Mouse (Mus musculus) cortical plate, adult 2 months (tissue): Measurements from ENCODE around the gene Ablim1. TPM values are rescaled to one million over a fixed set of nuclear protein-coding genes. Genes with fewer than 3 reads are reported as not detected.
A peak's percentile ranks its signal among the peaks of the same experiment; 100 is the strongest.

Experiments
- H3K27ac ChIP-seq: fragments of 200-500 bp; 2 replicates; pipeline ENCODE4 v1.5.1; 2012; ENCODE audit warnings: low read length, control low read depth, inconsistent platforms; ENCODE audit not compliant: insufficient read depth
- H3K4me1 ChIP-seq: fragments of 200-500 bp; 2 replicates; pipeline ENCODE4 v1.6.1; 2011; ENCODE audit warnings: low read length; ENCODE audit not compliant: control insufficient read depth, insufficient read depth
- H3K4me3 ChIP-seq: fragments of 200-500 bp; 2 replicates; pipeline ENCODE4 v1.5.1; 2011; ENCODE audit warnings: mild to moderate bottlenecking, low read length, control low read depth; ENCODE audit not compliant: insufficient read depth
- CTCF ChIP-seq: fragments of 200-500 bp; IDR thresholded peaks from 2 replicates; pipeline ENCODE4 v1.5.1; 2011; ENCODE audit warnings: mild to moderate bottlenecking, control low read depth, low read length; ENCODE audit not compliant: insufficient read depth; ENCODE audit errors: extremely low read depth
- POLR2A ChIP-seq: fragments of 200-500 bp; IDR thresholded peaks from 2 replicates; pipeline ENCODE4 v1.6.1; 2011; ENCODE audit warnings: mild to moderate bottlenecking, low read length, control low read depth; ENCODE audit not compliant: insufficient read depth; ENCODE audit errors: extremely low read depth
- polyA plus RNA-seq: library from polyadenylated mRNA; depleted of rRNA; stranded (reverse); fragments of >200 nt; gene quantifications from 2 replicates; pipeline ENCODE4 v1.2.3, GENCODE M21; 2012

Ablim1 gene
- polyA plus RNA-seq, 1 experiment, result 50.0 TPM

GRCm38 (mm10) chr19:57238461-57238860 is 76.3 kb downstream of the Ablim1 start:
- no peak for TF ChIP-seq POLR2A
- no peak for TF ChIP-seq CTCF
- no peak overlapping the region for H3K27ac ChIP-seq
- peaks cover 9% of the 10 kb centered on the region for H3K4me1 ChIP-seq
- peak overlapping the region; percentile 16 for H3K4me3 ChIP-seq

DNA sequence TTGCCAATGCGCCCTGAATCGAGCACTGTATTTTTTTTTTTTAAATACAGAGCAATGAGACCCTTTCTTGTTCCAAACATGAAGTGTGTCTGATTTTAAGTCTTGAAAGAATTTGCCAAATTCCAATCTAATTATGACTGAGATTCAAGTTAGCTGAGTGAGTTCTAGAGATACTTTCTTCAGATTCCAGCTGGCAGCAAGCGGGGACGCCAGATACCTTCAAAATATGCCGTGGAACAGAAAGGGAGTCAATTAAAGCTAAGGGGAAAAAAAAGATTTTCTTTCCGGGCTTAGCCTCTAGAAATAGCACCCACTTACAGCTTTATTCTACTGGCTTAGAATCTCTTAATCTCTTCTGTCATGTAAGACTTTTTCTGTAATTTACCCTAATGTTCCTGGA is 77.2 kb downstream of the Ablim1 start:
- H3K4me3 ChIP-seq, result 0 out of 2 replicates have a peak overlapping the region, but pooled peaks have one; percentile 16
- H3K27ac ChIP-seq, result no peak overlapping the region
- TF ChIP-seq CTCF, result no peak
- no peak for TF ChIP-seq POLR2A
- H3K4me1 ChIP-seq, result peaks cover 9% of the 10 kb centered on the region

GRCm38 (mm10) chr19:57236647-57237046 is 78.1 kb downstream of the Ablim1 start:
- peak; percentile 37; the same call in 1 of the 2 replicates for TF ChIP-seq POLR2A
- TF ChIP-seq CTCF, result no peak
- Histone ChIP-seq H3K4me3 (no peak overlapping the region), H3K4me1 (peaks cover 9% of the 10 kb centered on the region), H3K27ac (no peak overlapping the region)

DNA sequence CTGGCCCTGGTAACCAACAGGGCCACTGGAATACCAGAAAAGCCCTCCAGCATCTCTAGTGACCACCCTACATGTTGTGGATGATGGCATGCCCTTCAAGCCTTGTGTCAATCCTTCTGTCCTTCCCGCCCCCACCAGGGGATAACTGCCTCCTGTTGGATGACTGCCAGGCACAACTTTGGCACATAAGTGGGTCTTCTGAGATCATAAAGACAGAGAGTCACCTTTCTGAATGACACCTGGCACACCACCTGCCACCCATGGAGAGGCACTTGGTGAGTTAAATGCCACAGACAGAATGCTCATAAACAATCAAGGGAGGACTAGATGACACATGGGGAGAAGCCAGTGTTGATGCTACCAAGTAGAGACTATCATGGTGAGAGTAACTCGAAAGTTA is 78.8 kb downstream of the Ablim1 start:
- no peak overlapping the region for H3K27ac ChIP-seq
- H3K4me1 ChIP-seq, result peaks cover 9% of the 10 kb centered on the region
- TF ChIP-seq CTCF (no peak), POLR2A (no peak)
- no peak overlapping the region for H3K4me3 ChIP-seq

DNA sequence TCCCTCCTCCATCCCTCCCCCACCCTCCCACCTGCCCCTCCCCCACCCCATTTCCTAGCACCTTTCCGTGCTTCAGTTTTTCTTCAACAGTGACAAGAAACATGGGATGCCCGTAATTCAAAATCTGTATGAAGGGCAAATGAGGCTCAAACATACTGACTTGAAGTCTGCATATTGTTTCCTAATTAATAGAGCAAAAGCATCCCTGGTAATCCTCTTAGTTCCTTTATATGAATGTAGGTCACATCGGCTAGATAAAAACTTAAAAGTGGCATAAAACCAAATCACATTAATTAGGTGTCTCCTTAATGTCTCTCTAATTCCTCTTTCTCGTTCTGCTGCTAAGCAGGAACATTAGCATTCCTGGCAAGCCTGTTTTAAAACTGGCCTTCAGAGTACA is 83.7 kb downstream of the Ablim1 start:
- Histone ChIP-seq H3K4me1 (no peaks in the 10 kb centered on the region), H3K4me3 (no peak overlapping the region), H3K27ac (no peak overlapping the region)
- TF ChIP-seq CTCF (no peak), POLR2A (no peak)

DNA sequence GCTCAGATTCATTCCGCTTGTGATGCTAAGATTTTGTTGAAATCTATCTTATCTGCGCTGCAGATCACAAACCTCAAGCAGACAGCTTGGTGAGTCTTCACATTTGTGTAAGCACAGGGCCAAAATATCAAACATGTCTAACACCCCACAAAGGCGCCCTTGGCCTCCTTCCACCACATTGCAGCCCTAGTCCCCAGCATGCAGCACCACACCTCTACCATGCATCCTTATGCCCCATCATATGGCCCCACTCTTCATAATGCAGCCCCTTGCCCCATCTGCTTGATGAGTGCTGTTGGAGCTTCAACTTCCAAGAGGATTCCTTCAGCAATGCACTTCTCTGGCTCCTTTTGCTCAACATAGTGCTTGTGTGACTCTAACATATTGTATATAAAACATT is 85.6 kb downstream of the Ablim1 start:
- Histone ChIP-seq H3K4me3 (no peak overlapping the region), H3K4me1 (no peaks in the 10 kb centered on the region), H3K27ac (no peak overlapping the region)
- no peak for TF ChIP-seq CTCF
- TF ChIP-seq POLR2A, result no peak

- no peaks in the 10 kb centered on the region for H3K4me1 ChIP-seq
- TF ChIP-seq POLR2A (no peak), CTCF (no peak)
- H3K4me3 ChIP-seq, result no peak overlapping the region
- H3K27ac ChIP-seq, result no peak overlapping the region
Observed at GRCm38 (mm10) chr19:57228576-57228975, 86.1 kb downstream of the Ablim1 start.

DNA sequence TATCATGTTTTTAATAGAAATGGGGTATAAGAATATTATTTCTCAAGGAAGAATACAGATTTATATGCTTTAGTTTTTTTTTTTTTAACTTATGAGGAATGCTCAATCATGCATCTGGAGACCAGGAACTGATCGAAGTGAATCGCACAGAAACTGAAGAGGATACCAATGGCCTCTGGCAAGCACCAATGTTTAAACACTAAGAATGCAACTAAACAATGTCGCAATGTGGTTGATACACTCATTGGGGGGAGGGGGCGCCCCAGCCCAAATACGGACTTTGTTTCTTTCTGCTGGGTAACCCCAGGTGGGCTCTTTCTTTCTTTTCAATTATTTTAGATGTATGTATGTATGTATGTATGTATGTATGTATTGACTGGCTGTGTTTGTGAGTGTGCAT is 90.3 kb downstream of the Ablim1 start:
- H3K27ac ChIP-seq, result no peak overlapping the region
- TF ChIP-seq POLR2A (no peak), CTCF (no peak)
- H3K4me1 ChIP-seq, result no peaks in the 10 kb centered on the region
- H3K4me3 ChIP-seq, result no peak overlapping the region

DNA sequence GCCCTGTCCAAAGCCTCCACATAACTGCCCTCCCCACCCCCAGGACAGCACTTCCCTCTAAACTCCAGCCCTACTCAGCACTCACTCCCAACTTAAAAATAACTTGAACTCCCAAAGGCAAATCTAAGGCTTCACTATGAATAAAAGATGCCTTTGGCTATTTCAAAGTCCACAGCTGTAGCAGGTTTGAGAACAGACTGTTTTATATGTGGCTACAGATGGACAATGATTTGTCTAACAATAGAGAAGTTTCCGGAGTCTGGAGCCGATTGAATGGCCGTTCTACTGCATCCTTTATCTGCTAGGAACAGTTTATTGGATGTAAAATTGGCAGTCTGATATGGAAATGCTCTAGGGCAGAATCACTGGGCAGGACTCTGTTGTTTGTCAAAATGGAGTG is 91.0 kb downstream of the Ablim1 start:
- no peak overlapping the region for H3K27ac ChIP-seq
- H3K4me1 ChIP-seq, result no peaks in the 10 kb centered on the region
- H3K4me3 ChIP-seq, result no peak overlapping the region
- TF ChIP-seq CTCF (no peak), POLR2A (no peak)

DNA sequence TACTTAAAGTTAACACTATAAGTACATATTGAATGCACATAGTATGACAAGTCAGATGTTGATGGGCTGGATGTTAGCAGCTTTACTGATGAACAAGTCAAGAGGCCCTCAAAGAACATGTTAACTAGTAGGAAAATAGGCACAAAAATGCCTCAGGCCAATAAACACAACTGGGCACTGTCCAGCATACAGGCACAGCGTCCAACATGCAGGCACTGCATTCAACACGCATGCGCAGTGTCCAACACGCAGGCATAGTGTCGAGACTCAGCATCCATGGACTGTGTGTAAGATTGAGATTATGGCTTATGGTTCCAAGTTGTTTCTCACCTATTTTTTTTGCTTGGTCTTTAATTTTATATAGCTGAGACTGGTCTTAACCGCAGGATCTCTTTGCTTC is 92.1 kb downstream of the Ablim1 start:
- Histone ChIP-seq H3K4me3 (no peak overlapping the region), H3K4me1 (no peaks in the 10 kb centered on the region), H3K27ac (no peak overlapping the region)
- TF ChIP-seq CTCF, result no peak
- TF ChIP-seq POLR2A, result no peak

- TF ChIP-seq CTCF (no peak), POLR2A (no peak)
- no peak overlapping the region for H3K4me3 ChIP-seq
- H3K27ac ChIP-seq, result no peak overlapping the region
Observed at GRCm38 (mm10) chr19:57221684-57222235, 93.0 kb downstream of the Ablim1 start.

More at GRCm38 (mm10) chr19:57221684-57222235, 93.0 kb downstream of the Ablim1 start:
- H3K4me1 ChIP-seq, result no peaks in the 10 kb centered on the region
